Mouse (Mus musculus): ENCODE results near the gene Dctn2.

The Dctn2 gene

DNA sequence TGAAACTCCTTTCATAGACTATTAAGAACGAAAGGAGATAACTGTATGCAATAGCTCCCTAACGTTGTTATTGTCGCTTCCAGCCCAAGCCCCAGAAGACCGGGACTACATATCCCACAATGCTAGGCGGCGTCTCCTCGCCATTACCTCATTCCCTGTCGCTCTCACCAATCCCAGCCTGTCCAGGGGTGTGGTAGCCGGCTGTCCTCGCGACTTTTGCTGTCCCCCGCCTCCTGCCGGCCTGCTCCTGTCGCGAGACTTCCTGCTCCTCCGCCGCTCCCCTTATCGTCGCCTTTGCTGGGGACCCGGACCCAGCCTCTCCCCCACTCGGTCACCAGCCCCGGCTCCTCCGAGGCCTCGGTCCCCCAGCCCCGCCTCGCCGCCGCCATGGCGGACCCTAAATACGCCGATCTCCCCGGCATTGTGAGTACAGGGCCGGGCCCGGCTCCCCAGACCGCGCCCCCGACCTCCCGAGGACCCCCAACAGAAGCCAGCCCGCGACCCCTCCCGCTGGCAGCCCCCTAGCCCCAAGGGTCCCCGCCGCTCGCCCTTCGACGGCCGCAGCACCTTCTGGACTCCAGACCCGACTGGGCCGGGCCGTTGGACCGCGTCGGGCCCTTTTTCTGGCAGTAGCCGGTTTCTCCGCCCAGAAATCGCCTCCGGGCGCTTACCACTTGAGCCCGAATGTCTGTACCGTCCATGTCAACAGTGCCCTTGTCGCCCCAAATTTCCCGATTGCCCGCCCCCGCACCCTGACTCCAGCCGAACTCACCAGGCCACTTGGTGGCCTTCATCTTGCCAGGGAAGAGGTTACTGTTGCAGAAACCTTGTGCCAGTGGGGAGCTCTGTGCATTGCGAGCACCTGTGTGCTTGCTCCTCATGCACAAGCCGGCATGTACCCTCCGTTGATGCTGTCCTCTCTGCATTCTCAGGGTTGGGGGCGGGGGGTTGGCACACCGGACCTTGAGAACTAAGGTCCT, at the start of gene Dctn2:
Gene Dctn2 (plus strand): TSS at position 257 of the 980 bp plus-strand sequence.
- DNase-seq (ENCODE audit: low spot score in 2 of 2), result peak; percentile 83 to 89

DNA sequence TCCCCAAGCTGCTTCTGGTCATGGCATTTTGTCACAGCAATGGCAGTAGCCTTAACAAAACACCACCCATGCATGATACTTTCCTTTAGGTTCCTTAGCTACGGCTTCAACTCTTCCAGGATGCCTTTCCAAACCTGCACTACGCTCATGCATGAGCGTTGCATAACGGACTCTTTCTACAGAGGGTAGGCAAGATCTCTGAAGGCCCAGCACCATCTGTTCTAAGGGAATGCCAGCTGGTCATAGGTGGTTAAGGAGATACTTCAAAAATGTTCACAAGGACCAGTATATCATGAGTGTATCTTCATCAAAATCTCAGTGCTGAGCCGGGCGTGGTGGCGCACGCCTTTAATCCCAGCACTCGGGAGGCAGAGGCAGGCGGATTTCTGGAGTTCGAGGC, 49.7 kb upstream of the Dctn2 start:
- DNase-seq (ENCODE audit: low spot score in 2 of 2), result no peak

DNA sequence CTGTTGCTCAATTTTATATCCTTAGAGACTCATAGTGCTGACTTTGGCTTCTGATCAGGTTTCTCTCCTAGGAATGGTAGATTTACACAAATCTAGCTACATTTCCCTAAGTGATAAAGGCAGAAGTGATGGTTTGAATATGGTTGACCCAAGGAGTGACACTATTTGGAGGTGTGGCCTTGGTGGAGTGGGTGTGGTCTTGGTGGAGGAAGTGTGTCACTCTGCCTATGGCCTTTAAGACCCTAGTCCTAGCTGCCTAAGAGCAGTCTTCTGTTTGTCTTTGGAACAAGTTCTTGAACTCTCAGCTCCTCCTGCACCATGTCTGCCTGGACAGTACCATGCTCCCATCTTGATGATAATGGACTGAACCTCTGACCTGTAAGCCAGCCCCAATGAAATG, 49.0 kb upstream of the Dctn2 start:
- no peak for DNase-seq (ENCODE audit: low spot score in 2 of 2)

GRCm38 (mm10) chr10:127218339-127218738, 47.8 kb upstream of the Dctn2 start:
- DNase-seq (ENCODE audit: low spot score in 2 of 2), result no peak

GRCm38 (mm10) chr10:127225213-127225612, 41.0 kb upstream of the Dctn2 start:
- no peak for DNase-seq (ENCODE audit: low spot score in 2 of 2)

DNA sequence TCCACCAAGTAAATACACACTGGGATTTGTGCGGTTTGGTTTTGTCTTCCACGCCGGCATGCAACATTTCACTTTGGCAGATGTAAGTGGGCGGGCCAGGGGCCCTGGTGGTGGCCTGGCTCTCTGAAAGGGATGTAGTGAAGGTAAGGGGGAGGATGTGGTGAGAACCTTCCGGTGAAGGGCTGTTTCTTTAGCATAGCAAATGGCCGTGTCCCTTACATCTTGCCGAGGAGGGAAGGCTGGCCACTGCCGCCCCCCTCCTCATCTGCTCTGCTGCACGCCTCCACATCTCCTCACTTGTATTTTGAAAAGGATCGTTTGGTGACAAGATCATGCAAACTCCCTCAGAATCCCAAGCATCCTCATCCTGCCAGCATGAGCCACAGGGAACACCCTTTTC, 40.4 kb upstream of the Dctn2 start:
- no peak for DNase-seq (ENCODE audit: low spot score in 2 of 2)

- no peak for DNase-seq (ENCODE audit: low spot score in 2 of 2)
These were observed 39.8 kb upstream of the Dctn2 start for GRCm38 (mm10) chr10:127226318-127226895.

- DNase-seq (ENCODE audit: low spot score in 2 of 2), result no peak
These were observed 39.0 kb upstream of the Dctn2 start for GRCm38 (mm10) chr10:127227163-127227562.

DNA sequence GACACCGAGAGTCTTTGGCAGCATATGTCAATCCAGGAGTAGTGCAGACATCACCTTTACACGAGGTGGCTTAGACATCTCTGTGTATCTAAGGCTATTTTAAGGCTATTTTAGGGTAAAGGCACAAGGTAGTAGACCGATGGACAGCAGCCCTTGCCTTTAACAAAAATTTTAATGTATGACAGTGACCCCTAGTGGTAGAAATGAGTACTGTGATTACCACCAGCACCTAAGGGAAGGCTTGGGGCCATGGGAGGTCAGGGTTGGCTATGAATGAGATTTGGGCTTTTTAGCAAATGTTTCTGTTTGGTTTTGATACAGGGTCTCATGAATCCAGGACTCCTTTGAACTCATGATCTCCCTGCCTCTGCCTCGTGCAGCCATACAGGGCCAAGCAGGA, 37.3 kb upstream of the Dctn2 start:
- peak in 1 of 2 experiments; percentile 28 for DNase-seq (ENCODE audit: low spot score in 2 of 2)

DNA sequence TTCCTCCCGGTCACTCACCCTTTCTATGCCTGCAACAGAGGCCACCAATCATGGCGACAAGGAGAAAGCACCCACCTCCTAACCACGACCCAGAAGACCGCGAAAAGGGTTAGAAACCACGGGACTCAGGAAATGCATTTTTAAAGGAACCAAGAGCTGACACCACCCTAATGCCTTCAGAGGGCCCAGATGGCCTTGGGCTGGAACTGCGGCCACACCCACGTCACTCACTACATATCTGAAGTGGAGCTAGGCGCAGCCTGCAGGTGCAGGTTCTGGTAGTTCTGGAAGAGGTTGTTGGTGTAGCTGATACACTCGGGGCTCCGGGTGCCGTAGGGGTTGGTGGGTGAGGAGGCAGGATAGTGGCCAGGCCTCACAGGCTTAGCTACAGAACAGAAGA, 35.5 kb upstream of the Dctn2 start:
- DNase-seq (ENCODE audit: low spot score in 2 of 2), result no peak

- no peak for DNase-seq (ENCODE audit: low spot score in 2 of 2)
These were observed 34.4 kb upstream of the Dctn2 start for GRCm38 (mm10) chr10:127231741-127232140.

DNA sequence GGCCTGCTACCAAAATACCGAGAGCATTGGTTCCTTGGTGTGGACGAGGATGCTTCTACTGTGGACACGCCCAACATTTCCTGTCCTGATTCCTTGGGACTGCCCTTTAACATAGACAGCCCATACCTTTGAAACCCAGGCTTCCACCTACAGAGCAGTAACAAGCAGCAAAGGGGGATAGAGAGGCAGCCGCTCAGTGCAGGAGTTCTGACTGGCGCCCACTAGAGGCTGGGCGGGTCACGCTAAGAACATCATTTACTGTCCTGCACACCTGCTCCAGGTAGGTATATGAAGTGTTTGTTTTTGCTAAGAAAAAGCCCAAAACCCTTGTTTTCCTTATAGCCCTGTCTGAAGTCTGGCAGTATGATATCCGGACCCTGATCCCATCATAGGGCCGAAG, 33.0 kb upstream of the Dctn2 start:
- peak in 1 of 2 experiments; percentile 12 for DNase-seq (ENCODE audit: low spot score in 2 of 2)

DNA sequence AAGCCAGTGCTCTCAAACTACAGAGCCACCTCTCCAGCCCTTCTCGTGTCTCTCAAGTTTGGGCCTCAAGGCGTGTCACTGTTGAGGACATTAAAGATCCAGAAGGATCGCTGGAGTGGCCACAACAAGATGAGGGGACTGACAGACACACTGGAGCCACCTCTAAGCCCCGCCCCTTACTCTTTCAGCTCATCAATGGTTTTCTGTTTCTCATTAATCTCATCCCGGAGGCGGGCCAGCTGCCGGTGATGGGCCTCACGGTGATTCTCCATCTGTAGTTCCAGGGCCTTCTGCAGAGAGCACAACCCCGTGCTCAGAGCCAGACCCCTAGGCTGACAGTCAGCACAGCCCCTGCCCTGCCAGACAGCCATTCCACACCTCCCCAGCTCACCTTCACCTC, 29.6 kb upstream of the Dctn2 start:
- no peak for DNase-seq (ENCODE audit: low spot score in 2 of 2)

GRCm38 (mm10) chr10:127238241-127238824, 27.8 kb upstream of the Dctn2 start:
- DNase-seq (ENCODE audit: low spot score in 2 of 2), result no peak

DNA sequence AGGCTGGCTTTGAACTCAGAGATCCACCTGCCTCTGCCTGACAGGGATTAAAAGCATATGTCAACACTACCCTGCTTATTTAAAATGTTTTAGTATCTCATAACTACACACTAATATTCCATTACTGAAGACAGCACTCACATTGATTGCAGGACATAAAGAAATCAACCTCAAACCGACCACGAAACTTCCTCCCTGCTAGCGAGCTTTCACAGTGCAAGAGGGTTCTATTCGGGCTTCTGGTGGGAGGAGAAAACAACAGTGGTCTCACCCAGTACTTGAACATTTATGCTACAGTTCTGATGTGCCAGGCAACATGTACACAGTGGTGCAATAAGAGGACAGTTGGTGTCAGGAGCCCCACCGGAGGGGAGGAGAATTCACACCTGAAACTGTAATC, 15.4 kb upstream of the Dctn2 start:
- DNase-seq (ENCODE audit: low spot score in 2 of 2), result no peak

GRCm38 (mm10) chr10:127255625-127256345, 10.4 kb upstream of the Dctn2 start:
- no peak for DNase-seq (ENCODE audit: low spot score in 2 of 2)

GRCm38 (mm10) chr10:127257790-127258189, 8.4 kb upstream of the Dctn2 start:
- no peak for DNase-seq (ENCODE audit: low spot score in 2 of 2)

DNA sequence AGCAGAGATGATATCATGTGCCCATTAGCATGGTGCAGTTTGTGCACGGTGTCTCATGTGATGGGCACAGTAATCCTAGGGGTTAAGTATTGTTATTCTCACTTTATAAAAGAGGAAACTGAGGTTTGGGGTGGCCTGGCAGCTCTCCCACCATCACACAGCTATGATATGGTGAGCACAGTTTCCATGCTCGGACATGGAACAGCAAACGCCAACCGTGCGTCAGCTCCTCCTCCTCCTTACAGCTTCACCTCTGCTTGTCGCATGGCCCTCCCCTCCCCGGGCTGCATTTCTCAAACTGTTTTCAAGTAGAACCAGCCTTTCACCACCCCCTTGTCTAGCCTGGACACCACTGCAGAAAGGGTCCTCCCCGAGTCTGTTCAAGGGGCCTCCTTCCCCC, 7.7 kb upstream of the Dctn2 start:
- DNase-seq (ENCODE audit: low spot score in 2 of 2), result no peak

- no peak for DNase-seq (ENCODE audit: low spot score in 2 of 2)
These were observed 4.2 kb upstream of the Dctn2 start for GRCm38 (mm10) chr10:127261706-127262547.

- DNase-seq (ENCODE audit: low spot score in 2 of 2), result no peak
These were observed 3.4 kb upstream of the Dctn2 start, which contains the start of gene Kif5a for GRCm38 (mm10) chr10:127262548-127263398. Gene Kif5a, minus strand, starts transcription at chr10:127263348.
